Mouse (Mus musculus) forebrain, embryonic 15.5 days (tissue): ENCODE results near the gene Cpa2. TPM values are rescaled to one million over a fixed set of nuclear protein-coding genes. Genes with fewer than 3 reads are reported as not detected.

Experiments
- ATAC-seq: fragments of 200-750 bp; cut with Nextera tagmentation; replicated peaks from 2 replicates; pipeline ENCODE4 v1.8.0; 2017; ENCODE audit warnings: mild to moderate bottlenecking, moderate TSS enrichment, moderate library complexity
- H3K27ac ChIP-seq: fragments of 300-500 bp; sonication (generic); replicated peaks from 2 replicates; pipeline ENCODE4 v1.5.1; 2015; ENCODE audit warnings: mild to moderate bottlenecking, inconsistent platforms
- H3K27me3 ChIP-seq: fragments of 300-500 bp; sonication (generic); 2 replicates; pipeline ENCODE4 v1.6.1; 2015; ENCODE audit warnings: inconsistent platforms
- H3K36me3 ChIP-seq: fragments of 300-500 bp; sonication (generic); 2 replicates; pipeline ENCODE4 v1.6.1; 2015; ENCODE audit warnings: mild to moderate bottlenecking, inconsistent platforms
- H3K4me1 ChIP-seq: fragments of 300-500 bp; sonication (generic); 2 replicates; pipeline ENCODE4 v1.6.1; 2015; ENCODE audit warnings: inconsistent platforms
- H3K4me2 ChIP-seq: fragments of 300-500 bp; sonication (generic); replicated peaks from 2 replicates; pipeline ENCODE4 v1.6.1; 2015; ENCODE audit warnings: mild to moderate bottlenecking, inconsistent platforms
- H3K4me3 ChIP-seq: fragments of 300-500 bp; sonication (generic); 2 replicates; pipeline ENCODE4 v1.5.1; 2015; ENCODE audit warnings: mild to moderate bottlenecking, inconsistent platforms
- H3K9ac ChIP-seq: fragments of 300-500 bp; sonication (generic); replicated peaks from 2 replicates; pipeline ENCODE4 v1.6.1; 2015; ENCODE audit warnings: mild to moderate bottlenecking, inconsistent platforms
- H3K9me3 ChIP-seq: fragments of 300-500 bp; sonication (generic); 2 replicates; pipeline ENCODE4 v1.6.1; 2016; ENCODE audit warnings: inconsistent platforms
- WGBS: fragments of 180-500 bp; shearing (Covaris S2); methylation state at CpG from one replicate; pipeline ENCODE4 v1.1.7; 2015; ENCODE audit warnings: mixed read lengths; 5-methylcytosine and 5-hydroxymethylcytosine counted together
- polyA plus RNA-seq: library from polyadenylated mRNA; unstranded; fragments of >200 nt; fragmentation: Nextera tagmentation; extraction: Ambion mirVana; gene quantifications from 2 replicates; pipeline ENCODE4 v1.2.1, GENCODE M21; 2015

The Cpa2 gene
- polyA plus RNA-seq, 1 experiment from 2014 or later, result 5.3 TPM

DNA sequence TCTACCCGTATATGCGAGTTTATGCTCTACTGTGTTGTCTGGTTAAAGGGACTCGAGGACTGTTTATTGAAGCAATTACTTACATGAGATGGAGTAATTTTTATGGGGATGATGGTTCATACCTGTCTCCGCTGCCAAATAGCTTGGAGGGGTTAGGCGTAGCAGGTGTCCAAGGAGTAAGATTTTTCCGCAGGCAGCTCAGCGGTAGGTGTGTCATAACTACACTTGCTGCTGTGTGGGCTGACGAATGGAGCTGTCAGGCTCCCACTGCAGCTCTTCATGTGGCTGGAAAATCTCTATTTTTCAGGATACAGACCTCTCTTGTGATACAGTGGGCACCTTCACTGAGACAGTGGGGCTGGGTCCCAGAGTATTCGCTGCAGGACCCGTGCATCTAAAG lies 27.9 kb downstream of the Cpa2 start:
- H3K4me2 ChIP-seq, result no peak overlapping the region
- no peaks in the 10 kb centered on the region for H3K27me3 ChIP-seq
- WGBS, result 90% methylated on average over 10 of the region's 10 CpGs
- no peaks in the 10 kb centered on the region for H3K9me3 ChIP-seq
- no peak overlapping the region for H3K27ac ChIP-seq
- no peak overlapping the region for H3K4me3 ChIP-seq
- no peaks in the 10 kb centered on the region for H3K36me3 ChIP-seq
- peaks cover 19% of the 10 kb centered on the region for H3K4me1 ChIP-seq
- no peak overlapping the region for H3K9ac ChIP-seq
- no peak for ATAC-seq

GRCm38 (mm10) chr6:30570012-30570411 lies 28.6 kb downstream of the Cpa2 start:
- H3K27me3 ChIP-seq, result no peaks in the 10 kb centered on the region
- no peak overlapping the region for H3K4me2 ChIP-seq
- no peaks in the 10 kb centered on the region for H3K9me3 ChIP-seq
- H3K9ac ChIP-seq, result no peak overlapping the region
- H3K27ac ChIP-seq, result no peak overlapping the region
- WGBS, result 97% methylated on average over 5 of the region's 5 CpGs
- H3K4me3 ChIP-seq, result no peak overlapping the region
- H3K4me1 ChIP-seq, result peaks cover 22% of the 10 kb centered on the region
- no peak for ATAC-seq
- H3K36me3 ChIP-seq, result no peaks in the 10 kb centered on the region

DNA sequence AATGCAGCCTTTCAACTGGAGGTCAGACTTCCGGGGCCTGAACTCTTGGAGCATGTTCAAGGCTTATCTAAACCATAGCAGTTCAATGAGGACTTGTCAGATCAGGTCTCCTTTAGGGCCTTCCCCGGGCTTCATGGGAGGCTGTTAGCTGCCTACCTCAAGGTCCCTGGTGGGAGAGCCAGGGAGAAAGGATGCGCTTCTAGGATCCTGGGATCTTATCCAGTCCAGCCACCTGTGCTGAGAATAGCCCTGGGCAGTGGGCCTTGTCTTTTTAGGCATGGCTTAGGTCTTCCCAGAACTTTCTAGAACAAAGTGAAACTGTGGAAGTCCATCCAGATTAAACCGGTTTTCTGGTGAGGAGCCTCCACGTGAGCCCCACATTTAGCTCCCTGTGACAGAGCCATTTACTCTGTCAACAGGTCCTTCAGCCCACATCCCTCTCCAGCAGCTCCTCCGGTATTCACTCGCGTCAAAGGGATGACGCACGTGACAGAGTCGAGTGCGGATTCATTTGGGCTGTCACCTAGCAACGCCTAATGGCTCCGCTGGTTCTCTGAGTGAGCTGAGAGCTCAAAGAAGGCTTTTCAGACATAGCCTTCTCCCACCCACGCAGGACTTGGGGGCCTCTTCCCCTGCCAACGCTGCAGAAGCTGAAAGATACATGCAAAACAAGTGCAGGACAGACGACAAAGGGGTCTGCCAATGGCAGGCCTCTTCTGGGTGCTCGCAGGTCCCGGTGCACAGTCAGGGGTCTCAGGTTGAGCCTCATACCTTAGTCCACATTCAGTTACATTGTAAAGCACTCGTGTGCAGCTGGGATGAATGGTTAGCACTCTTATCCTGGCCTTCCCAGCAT lies 31.3 kb downstream of the Cpa2 start:
- H3K27me3 ChIP-seq, result no peaks in the 10 kb centered on the region
- no peaks in the 10 kb centered on the region for H3K36me3 ChIP-seq
- ATAC-seq, result peak; percentile 90
- H3K4me1 ChIP-seq, result peaks cover 22% of the 10 kb centered on the region
- WGBS, result 15% methylated on average over 20 of the region's 20 CpGs
- H3K9me3 ChIP-seq, result no peaks in the 10 kb centered on the region
- H3K4me2 ChIP-seq, result peak overlapping the region; percentile 13
- H3K27ac ChIP-seq, result peak overlapping the region; percentile 78
- no peak overlapping the region for H3K4me3 ChIP-seq
- H3K9ac ChIP-seq, result no peak overlapping the region

DNA sequence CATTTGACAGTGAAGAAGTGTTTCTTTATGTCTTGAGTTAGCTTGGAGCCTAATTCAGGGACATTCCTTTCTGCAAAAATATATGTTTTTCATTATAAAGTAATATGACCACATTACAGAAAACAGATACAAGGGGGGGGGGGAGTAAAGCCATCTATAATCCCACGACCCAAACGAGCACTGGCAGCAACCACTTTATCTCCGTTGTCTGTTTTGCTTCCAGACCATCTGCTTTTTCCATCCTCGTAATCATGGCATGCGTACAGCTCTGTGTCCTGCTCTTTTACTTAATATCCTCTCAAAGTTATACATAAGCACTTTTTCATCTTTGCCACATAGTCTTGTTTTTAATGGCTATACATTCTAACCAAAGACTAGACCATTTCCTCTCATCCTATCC lies 32.0 kb downstream of the Cpa2 start:
- H3K9me3 ChIP-seq, result no peaks in the 10 kb centered on the region
- 51% methylated on average over 5 of the region's 5 CpGs for WGBS
- peaks cover 19% of the 10 kb centered on the region for H3K4me1 ChIP-seq
- no peak overlapping the region for H3K4me2 ChIP-seq
- H3K36me3 ChIP-seq, result no peaks in the 10 kb centered on the region
- no peak overlapping the region for H3K4me3 ChIP-seq
- no peaks in the 10 kb centered on the region for H3K27me3 ChIP-seq
- H3K27ac ChIP-seq, result peak overlapping the region; percentile 78
- H3K9ac ChIP-seq, result no peak overlapping the region
- ATAC-seq, result no peak

- no peaks in the 10 kb centered on the region for H3K36me3 ChIP-seq
- peaks cover 24% of the 10 kb centered on the region for H3K4me1 ChIP-seq
- H3K27me3 ChIP-seq, result no peaks in the 10 kb centered on the region
- WGBS, result 86% methylated on average over 1 of the region's 1 CpGs
- no peak for ATAC-seq
- no peak overlapping the region for H3K9ac ChIP-seq
- no peak overlapping the region for H3K4me3 ChIP-seq
- no peak overlapping the region for H3K4me2 ChIP-seq
- H3K27ac ChIP-seq, result no peak overlapping the region
- H3K9me3 ChIP-seq, result no peaks in the 10 kb centered on the region
Observed at GRCm38 (mm10) chr6:30574945-30575344, 33.6 kb downstream of the Cpa2 start.

- Histone ChIP-seq H3K4me1 (peaks cover 34% of the 10 kb centered on the region), H3K27me3 (no peaks in the 10 kb centered on the region), H3K4me2 (no peak overlapping the region), H3K9ac (no peak overlapping the region), H3K9me3 (no peaks in the 10 kb centered on the region), H3K27ac (no peak overlapping the region), H3K36me3 (no peaks in the 10 kb centered on the region), H3K4me3 (no peak overlapping the region)
- WGBS, result 82% methylated on average over 17 of the region's 17 CpGs
- ATAC-seq, result no peak
Observed at GRCm38 (mm10) chr6:30576477-30577203, 35.3 kb downstream of the Cpa2 start.

DNA sequence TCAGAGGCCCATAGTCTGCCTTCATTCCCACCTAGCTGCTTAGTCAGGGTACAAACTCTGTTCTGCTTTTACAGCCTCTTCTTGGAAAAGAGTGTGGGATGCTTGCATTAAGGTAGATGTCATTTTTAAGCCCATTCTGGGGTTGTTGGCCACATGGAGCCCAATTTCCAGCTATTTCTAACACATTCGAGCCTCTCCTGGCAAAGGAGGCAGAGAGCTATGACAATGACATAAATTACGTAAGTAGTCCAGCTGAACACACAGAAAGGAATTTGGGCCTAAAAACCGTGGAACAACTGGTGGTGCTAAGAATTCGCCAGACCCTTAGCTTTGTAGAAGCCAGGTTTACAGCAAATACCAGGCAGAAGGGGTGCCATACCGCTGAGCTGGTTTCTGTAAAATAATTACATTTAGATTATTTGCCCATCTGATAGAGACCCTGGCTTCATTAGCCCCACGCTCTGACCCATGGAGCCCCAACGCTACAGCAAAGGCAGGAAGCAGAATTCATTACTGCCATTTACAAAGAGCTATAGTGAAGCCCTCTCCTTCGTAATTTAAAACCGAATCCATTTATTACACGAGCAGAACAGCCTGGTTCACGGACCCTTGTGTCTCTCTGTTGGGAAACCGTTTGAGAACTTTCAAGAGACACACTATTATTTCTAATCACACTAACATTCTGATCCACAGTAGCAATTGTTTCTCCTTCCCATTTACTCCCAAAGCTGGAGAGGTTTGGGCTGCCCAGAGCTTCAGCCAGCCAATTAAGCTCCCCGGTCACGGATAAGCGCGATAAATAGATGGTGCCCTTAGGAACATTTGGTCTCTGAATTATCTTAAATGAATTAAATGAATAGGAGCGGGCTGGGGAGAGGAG lies 38.8 kb downstream of the Cpa2 start:
- peak overlapping the region; percentile 75 for H3K27ac ChIP-seq
- peaks cover 15% of the 10 kb centered on the region for H3K4me1 ChIP-seq
- H3K9ac ChIP-seq, result no peak overlapping the region
- no peak overlapping the region for H3K4me3 ChIP-seq
- peak; percentile 76 for ATAC-seq
- H3K9me3 ChIP-seq, result no peaks in the 10 kb centered on the region
- WGBS, result 11% methylated on average over 17 of the region's 17 CpGs
- no peaks in the 10 kb centered on the region for H3K36me3 ChIP-seq
- no peaks in the 10 kb centered on the region for H3K27me3 ChIP-seq
- peak overlapping the region; percentile 18; the same call in 1 of the 2 replicates for H3K4me2 ChIP-seq

DNA sequence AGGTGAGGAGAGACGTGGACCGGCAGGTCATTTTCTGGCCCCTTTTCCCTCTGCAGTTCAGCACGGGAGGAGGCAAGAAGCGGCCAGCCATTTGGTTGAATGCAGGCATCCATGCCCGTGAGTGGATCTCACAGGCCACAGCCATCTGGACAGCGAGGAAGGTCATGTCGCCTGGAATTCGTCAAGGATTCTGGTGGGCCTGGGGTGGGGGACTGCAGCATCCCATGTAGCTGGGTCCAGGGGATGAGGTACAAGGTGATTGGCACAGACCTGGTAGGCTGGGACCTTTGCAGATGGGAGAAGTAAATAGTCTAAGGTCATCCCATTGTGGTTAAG lies 39.4 kb downstream of the Cpa2 start:
- Histone ChIP-seq H3K4me2 (peak overlapping the region; percentile 18; the same call in 1 of the 2 replicates), H3K4me1 (peaks cover 15% of the 10 kb centered on the region), H3K9ac (no peak overlapping the region), H3K27ac (peak overlapping the region; percentile 75), H3K4me3 (no peak overlapping the region), H3K36me3 (no peaks in the 10 kb centered on the region), H3K9me3 (no peaks in the 10 kb centered on the region), H3K27me3 (no peaks in the 10 kb centered on the region)
- ATAC-seq, result no peak; the same call in none of the 2 replicates
- 15% methylated on average over 8 of the region's 8 CpGs for WGBS

- ATAC-seq, result no peak
- no peak overlapping the region for H3K9ac ChIP-seq
- 0 out of 2 replicates have a peak, but pooled peaks cover 3% of the 10 kb centered on the region for H3K4me1 ChIP-seq
- H3K36me3 ChIP-seq, result no peaks in the 10 kb centered on the region
- 44% methylated on average over 7 of the region's 7 CpGs for WGBS
- H3K27ac ChIP-seq, result no peak overlapping the region
- no peak overlapping the region for H3K4me2 ChIP-seq
- no peak overlapping the region for H3K4me3 ChIP-seq
- H3K9me3 ChIP-seq, result no peaks in the 10 kb centered on the region
- H3K27me3 ChIP-seq, result no peaks in the 10 kb centered on the region
Observed at GRCm38 (mm10) chr6:30586886-30587442, 45.6 kb downstream of the Cpa2 start.

GRCm38 (mm10) chr6:30589819-30590218 lies 48.4 kb downstream of the Cpa2 start:
- Histone ChIP-seq H3K27me3 (no peaks in the 10 kb centered on the region), H3K4me2 (no peak overlapping the region), H3K9me3 (no peaks in the 10 kb centered on the region), H3K36me3 (no peaks in the 10 kb centered on the region), H3K4me3 (no peak overlapping the region), H3K4me1 (0 out of 2 replicates have a peak, but pooled peaks cover 3% of the 10 kb centered on the region), H3K9ac (no peak overlapping the region), H3K27ac (no peak overlapping the region)
- WGBS, result 62% methylated on average over 2 of the region's 2 CpGs
- no peak for ATAC-seq

- H3K4me2 ChIP-seq, result no peak overlapping the region
- H3K9me3 ChIP-seq, result no peaks in the 10 kb centered on the region
- whole genome bisulfite sequencing, result 86% methylated on average over 5 of the region's 5 CpGs
- H3K4me1 ChIP-seq, result 0 out of 2 replicates have a peak, but pooled peaks cover under 1% of the 10 kb centered on the region
- H3K27ac ChIP-seq, result no peak overlapping the region
- H3K36me3 ChIP-seq, result no peaks in the 10 kb centered on the region
- H3K9ac ChIP-seq, result no peak overlapping the region
- H3K27me3 ChIP-seq, result no peaks in the 10 kb centered on the region
- no peak overlapping the region for H3K4me3 ChIP-seq
- ATAC-seq, result no peak
Observed at GRCm38 (mm10) chr6:30591851-30592404, 50.5 kb downstream of the Cpa2 start.
